Comparison of ENCODE assay signal across 29 mouse cellular contexts in the genomic region with DNA sequence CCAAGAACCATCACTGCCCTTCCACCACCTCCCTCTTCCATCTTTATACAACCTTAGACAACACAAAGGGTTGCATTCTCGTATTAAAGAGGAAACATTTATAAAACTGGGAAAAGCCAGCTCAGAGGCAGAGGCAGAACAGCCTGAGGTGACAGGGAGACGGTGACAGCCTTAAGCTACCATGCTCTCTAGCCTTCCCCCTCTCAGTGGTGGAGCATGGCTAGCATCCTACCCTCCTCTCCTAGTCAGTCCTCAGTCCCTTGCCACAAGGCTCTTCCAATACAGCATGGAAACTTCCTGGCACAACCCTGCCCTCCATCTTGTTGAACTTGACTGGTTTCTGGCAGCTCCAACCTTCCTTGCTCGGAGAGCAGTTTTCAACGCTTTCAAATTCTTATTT.
"Had no signal": no experiment of that assay in that cellular context is flagged by ENCODE, and none has a peak within 500 bp of the region (broad histone marks: within the 10 kb centered on the region; RNA-seq: fewer than 3 reads in every experiment).

No protein-coding gene starts in this region.

- DNase-seq: heart, postnatal 10 days; heart, postnatal 14 days; heart, postnatal 36 days; heart, postnatal 4 days; kidney, adult 11 months; kidney, adult 18-20 months; kidney, adult 2 months; kidney, adult 8-10 months; kidney, adult 9 months; kidney, postnatal 10 days; kidney, postnatal 14 days; kidney, postnatal 25 days; kidney, postnatal 36 days; kidney, postnatal 4 days; layer of hippocampus, adult 9-11 months; layer of hippocampus, postnatal 36 days had no signal

- H3K4me3 ChIP-seq: heart, embryonic 10.5 days; heart, embryonic 12.5 days; heart, embryonic 13.5 days; heart, embryonic 15.5 days; hindbrain, embryonic 10.5 days; hindbrain, embryonic 12.5 days; hindbrain, embryonic 13.5 days; hindbrain, embryonic 15.5 days; intestine, embryonic 15.5 days; kidney, embryonic 15.5 days; layer of hippocampus, adult 2 months had no signal

- H3K4me2 ChIP-seq: heart, embryonic 11.5 days; heart, embryonic 12.5 days; heart, embryonic 13.5 days; heart, embryonic 15.5 days; hindbrain, embryonic 12.5 days; hindbrain, embryonic 13.5 days; hindbrain, embryonic 14.5 days; hindbrain, embryonic 15.5 days; intestine, embryonic 15.5 days; kidney, embryonic 15.5 days had no signal

- H3K27me3 ChIP-seq: heart, embryonic 12.5 days; heart, embryonic 13.5 days; heart, embryonic 15.5 days; hindbrain, embryonic 12.5 days; hindbrain, embryonic 13.5 days; hindbrain, embryonic 15.5 days; intestine, embryonic 15.5 days; kidney, embryonic 15.5 days had no signal
